Mouse (Mus musculus) olfactory bulb, adult 2 months (tissue): ENCODE data around the gene D130043K22Rik.

Source experiments
- CTCF ChIP-seq: fragments of 200-500 bp; IDR thresholded peaks from 2 replicates; pipeline ENCODE4 v1.5.1; 2012; ENCODE audit warnings: low read depth, mild to moderate bottlenecking, low read length, moderate library complexity; ENCODE audit not compliant: insufficient read depth
- POLR2A ChIP-seq: fragments of 200-500 bp; IDR thresholded peaks from 2 replicates; pipeline ENCODE4 v1.6.1; 2012; ENCODE audit warnings: mild to moderate bottlenecking, low read depth, low read length, moderate library complexity; ENCODE audit not compliant: insufficient read depth

- no peak for TF ChIP-seq POLR2A
- TF ChIP-seq CTCF = no peak
Observed at GRCm38 (mm10) chr13:24920333-24920977, 75.5 kb downstream of the D130043K22Rik start.
